In genomic region chr11:120269007-120269406, GRCm38 (mm10) we compare ENCODE assay signal across 16 mouse cellular contexts. TPM values are rescaled to one million over a fixed set of nuclear protein-coding genes. Genes with fewer than 3 reads are reported as not detected.
DNase-seq lines count a peak whose midpoint lies in the region; ATAC-seq and TF ChIP-seq lines count a peak whose summit lies in the region.
"Had no signal": no experiment of that assay in that cellular context is flagged by ENCODE, and none has a peak within 500 bp of the region (broad histone marks: within the 10 kb centered on the region; RNA-seq: fewer than 3 reads in every experiment).

No protein-coding gene starts in this region.

- no peak for DNase-seq in neural tube, embryonic 10.5 days (ENCODE audit: extremely low spot score, low spot score)
- DNase-seq in thymus, postnatal 36 days: no peak
- DNase-seq: cerebellum, adult 2 months; kidney, adult 11 months; kidney, postnatal 14 days; lung, adult 2 months; spleen, adult 18-20 months had no signal

- no peak overlapping the region for H3K4me3 ChIP-seq in forebrain, embryonic 13.5 days
- H3K4me3 ChIP-seq in forebrain, embryonic 15.5 days: no peak overlapping the region
- H3K4me3 ChIP-seq in kidney, embryonic 15.5 days (replicated peaks): no peak overlapping the region
- no peak overlapping the region for H3K4me3 ChIP-seq in kidney, embryonic 14.5 days (ENCODE audit: low read length)
- H3K4me3 ChIP-seq in neural tube, embryonic 12.5 days: no peak overlapping the region
- H3K4me3 ChIP-seq in myocyte: no peak overlapping the region
- H3K4me3 ChIP-seq: erythroblast, embryonic 14.5 days; limb, embryonic 13.5 days; neural tube, embryonic 13.5 days had no signal

- no peak for ATAC-seq in forebrain, embryonic 13.5 days
- ATAC-seq in forebrain, embryonic 15.5 days (replicated peaks): no peak
- ATAC-seq in kidney, embryonic 15.5 days (replicated peaks; ENCODE audit: low FRiP score): no peak
- no peak for ATAC-seq in kidney, embryonic 14.5 days (ENCODE audit: low FRiP score, low TSS enrichment)
- no peak for ATAC-seq in neural tube, embryonic 12.5 days (ENCODE audit: low FRiP score, low read depth)

- no peaks in the 10 kb centered on the region for H3K9me3 ChIP-seq in forebrain, embryonic 13.5 days (replicated peaks)
- H3K9me3 ChIP-seq in forebrain, embryonic 15.5 days: no peaks in the 10 kb centered on the region
- no peaks in the 10 kb centered on the region for H3K9me3 ChIP-seq in kidney, embryonic 15.5 days (replicated peaks)
- H3K9me3 ChIP-seq in kidney, embryonic 14.5 days (ENCODE audit: control insufficient read depth, low read length): no peaks in the 10 kb centered on the region
- H3K9me3 ChIP-seq in neural tube, embryonic 12.5 days: no peaks in the 10 kb centered on the region
- H3K9me3 ChIP-seq: limb, embryonic 13.5 days; neural tube, embryonic 13.5 days had no signal

- no peak overlapping the region for H3ac ChIP-seq in myocyte (ENCODE audit: control insufficient read depth, insufficient read length)

- no peak for TF ChIP-seq POLR2A in myocyte (IDR thresholded peaks at IDR 0.05; ENCODE audit: insufficient read length, low read depth)

- 75% methylated on average over 3 of the region's 3 CpGs for WGBS in forebrain, embryonic 13.5 days
- 88% methylated on average over 3 of the region's 3 CpGs for WGBS in forebrain, embryonic 15.5 days
- WGBS in kidney, embryonic 15.5 days: 64% methylated on average over 3 of the region's 3 CpGs
- WGBS in kidney, embryonic 14.5 days: 80% methylated on average over 3 of the region's 3 CpGs
- 79% methylated on average over 3 of the region's 3 CpGs for WGBS in neural tube, embryonic 12.5 days

- H3K4me2 ChIP-seq in forebrain, embryonic 13.5 days: no peak overlapping the region
- no peak overlapping the region for H3K4me2 ChIP-seq in forebrain, embryonic 15.5 days (replicated peaks)
- H3K4me2 ChIP-seq in kidney, embryonic 15.5 days: no peak overlapping the region
- no peak overlapping the region for H3K4me2 ChIP-seq in kidney, embryonic 14.5 days (replicated peaks; ENCODE audit: low read depth, low read length)
- H3K4me2 ChIP-seq in neural tube, embryonic 12.5 days (replicated peaks): no peak overlapping the region
- peak overlapping the region; percentile 66 for H3K4me2 ChIP-seq in myocyte (ENCODE audit: low read depth)
- H3K4me2 ChIP-seq: limb, embryonic 13.5 days; neural tube, embryonic 13.5 days had no signal

- peaks cover 60% of the 10 kb centered on the region for H3K4me1 ChIP-seq in forebrain, embryonic 13.5 days
- peaks cover 49% of the 10 kb centered on the region for H3K4me1 ChIP-seq in forebrain, embryonic 15.5 days
- H3K4me1 ChIP-seq in kidney, embryonic 15.5 days: peaks cover 54% of the 10 kb centered on the region
- peaks cover 28% of the 10 kb centered on the region for H3K4me1 ChIP-seq in kidney, embryonic 14.5 days (ENCODE audit: control insufficient read depth, insufficient read depth, low read length)
- peaks cover 55% of the 10 kb centered on the region for H3K4me1 ChIP-seq in neural tube, embryonic 12.5 days

- H3K79me2 ChIP-seq in myocyte (ENCODE audit: control insufficient read depth, insufficient read depth): no peaks in the 10 kb centered on the region

- H3K9ac ChIP-seq in forebrain, embryonic 13.5 days: no peak overlapping the region; the same call in 1 of the 2 replicates
- no peak overlapping the region for H3K9ac ChIP-seq in forebrain, embryonic 15.5 days (replicated peaks)
- no peak overlapping the region for H3K9ac ChIP-seq in kidney, embryonic 15.5 days
- H3K9ac ChIP-seq in kidney, embryonic 14.5 days (ENCODE audit: low read depth, low read length): no peak overlapping the region
- H3K9ac ChIP-seq in neural tube, embryonic 12.5 days: 0 out of 2 replicates have a peak overlapping the region, but pooled peaks have one; percentile 8
- H3K9ac ChIP-seq: limb, embryonic 13.5 days; neural tube, embryonic 13.5 days had no signal

- peaks cover 57% of the 10 kb centered on the region for H3K27me3 ChIP-seq in forebrain, embryonic 13.5 days
- peaks cover 6% of the 10 kb centered on the region; the same call in 1 of the 2 replicates for H3K27me3 ChIP-seq in forebrain, embryonic 15.5 days
- H3K27me3 ChIP-seq in kidney, embryonic 15.5 days: no peaks in the 10 kb centered on the region
- no peaks in the 10 kb centered on the region for H3K27me3 ChIP-seq in kidney, embryonic 14.5 days (ENCODE audit: control insufficient read depth, insufficient read depth, low read length)
- no peaks in the 10 kb centered on the region; the same call in 1 of the 2 replicates for H3K27me3 ChIP-seq in neural tube, embryonic 12.5 days (replicated peaks)
- H3K27me3 ChIP-seq in myocyte (ENCODE audit: control insufficient read depth, insufficient read depth, insufficient read length): no peaks in the 10 kb centered on the region

- H3K36me3 ChIP-seq in forebrain, embryonic 13.5 days (ENCODE audit: poor library complexity, severe bottlenecking): peaks cover 46% of the 10 kb centered on the region
- H3K36me3 ChIP-seq in forebrain, embryonic 15.5 days: peaks cover 31% of the 10 kb centered on the region
- H3K36me3 ChIP-seq in kidney, embryonic 15.5 days: peaks cover 53% of the 10 kb centered on the region
- H3K36me3 ChIP-seq in kidney, embryonic 14.5 days (ENCODE audit: control insufficient read depth, insufficient read depth, low read length): peaks cover 42% of the 10 kb centered on the region
- H3K36me3 ChIP-seq in neural tube, embryonic 12.5 days: peaks cover 51% of the 10 kb centered on the region
- H3K36me3 ChIP-seq in myocyte (ENCODE audit: control insufficient read depth, insufficient read depth): no peaks in the 10 kb centered on the region

- peak overlapping the region; percentile 55 for H3K27ac ChIP-seq in forebrain, embryonic 13.5 days
- H3K27ac ChIP-seq in forebrain, embryonic 15.5 days (replicated peaks): no peak overlapping the region
- H3K27ac ChIP-seq in kidney, embryonic 15.5 days: 0 out of 2 replicates have a peak overlapping the region, but pooled peaks have one; percentile 20
- H3K27ac ChIP-seq in kidney, embryonic 14.5 days (ENCODE audit: low read depth, low read length): no peak overlapping the region
- no peak overlapping the region for H3K27ac ChIP-seq in neural tube, embryonic 12.5 days
- H3K27ac ChIP-seq: limb, embryonic 13.5 days; neural tube, embryonic 13.5 days had no signal

TF ChIP-seq in myocyte, 11 proteins besides CTCF, POLR2A, EP300 and RAD21:
- no peak for TF ChIP-seq E2F4 (IDR thresholded peaks at IDR 0.05; ENCODE audit: insufficient read depth)
- TF ChIP-seq MYOD1 (IDR thresholded peaks at IDR 0.05; ENCODE audit: control insufficient read depth in 1 of 3, insufficient read length in 2 of 3, low read depth in 2 of 3): peak in 2 of 3 experiments; percentile 56 to 69
- TF ChIP-seq MYOG (IDR thresholded peaks at IDR 0.05; ENCODE audit: control insufficient read depth in 1 of 3, insufficient read depth in 1 of 3, insufficient read length in 2 of 3, low read depth in 2 of 3): peak in 1 of 3 experiments; percentile 46

RNA-seq across cellular contexts. Expression of gene Bahcc1, which starts 36.3 kb away (rescaled TPM):
- polyA plus RNA-seq in forebrain, embryonic 13.5 days (2015; fragmentation: Nextera tagmentation; extraction: Ambion mirVana): 17.2 TPM in 2 replicates
- polyA plus RNA-seq in forebrain, embryonic 15.5 days (2015; fragmentation: Nextera tagmentation; extraction: Ambion mirVana): 15.4 and 16.1 TPM in 2 replicates
- polyA plus RNA-seq in kidney, embryonic 15.5 days (2015; fragmentation: Nextera tagmentation; extraction: Ambion mirVana): 11.8 and 14.1 TPM in 2 replicates
- polyA plus RNA-seq in kidney, embryonic 14.5 days (2014; fragmentation: Nextera tagmentation; extraction: Ambion mirVana): 20.3 and 27.2 TPM in 2 replicates
- 21.6 and 22.8 TPM in 2 replicates for polyA plus RNA-seq in neural tube, embryonic 12.5 days (2016; fragmentation: Nextera tagmentation; extraction: Ambion mirVana)
- 6.3 TPM for polyA plus RNA-seq in myocyte (2012; fragmentation: generic; extraction: Trizol)

Comparison
In these comparisons a context has a peak if more than half of its experiments do, and no peak if none do; other contexts are left out.
1. H3K27ac ChIP-seq: peak in forebrain, embryonic 13.5 days (single experiment) and kidney, embryonic 15.5 days (single experiment); none in forebrain, embryonic 15.5 days (single experiment), kidney, embryonic 14.5 days (single experiment) and neural tube, embryonic 12.5 days (single experiment).